Mouse (Mus musculus) neural tube, embryonic 14.5 days (tissue): ENCODE results near the gene Nudt15. TPM values are rescaled to one million over a fixed set of nuclear protein-coding genes. Genes with fewer than 3 reads are reported as not detected.
"Not testable (repeated sequence)": the region's sequence is repeated elsewhere in the genome, so short reads cannot be mapped to it uniquely, and the experiment has no call there.

Experiments used
- ATAC-seq: fragments of 200-750 bp; cut with Nextera tagmentation; 2 replicates; pipeline ENCODE4 v1.8.0; 2017; ENCODE audit warnings: low read depth, mild to moderate bottlenecking, moderate TSS enrichment, moderate library complexity
- H3K27ac ChIP-seq: fragments of 300-500 bp; sonication (generic); 2 replicates; pipeline ENCODE4 v1.5.1; 2014; ENCODE audit warnings: low read depth, mild to moderate bottlenecking, control low read depth, low read length, moderate library complexity, mixed read lengths
- H3K27me3 ChIP-seq: fragments of 300-500 bp; sonication (generic); 2 replicates; pipeline ENCODE4 v1.6.1; 2014; ENCODE audit warnings: low read length; ENCODE audit not compliant: control insufficient read depth, insufficient read depth
- H3K36me3 ChIP-seq: fragments of 300-500 bp; sonication (generic); 2 replicates; pipeline ENCODE4 v1.6.1; 2014; ENCODE audit warnings: low read length, mixed read lengths; ENCODE audit not compliant: control insufficient read depth, insufficient read depth
- H3K4me1 ChIP-seq: fragments of 300-500 bp; sonication (generic); 2 replicates; pipeline ENCODE4 v1.6.1; 2014; ENCODE audit warnings: low read length; ENCODE audit not compliant: control insufficient read depth, insufficient read depth
- H3K4me2 ChIP-seq: fragments of 300-500 bp; sonication (generic); 2 replicates; pipeline ENCODE4 v1.6.1; 2014; ENCODE audit warnings: mild to moderate bottlenecking, low read depth, low read length, control low read depth
- H3K4me3 ChIP-seq: fragments of 300-500 bp; sonication (generic); 2 replicates; pipeline ENCODE4 v1.5.1; 2014; ENCODE audit warnings: low read depth, low read length, control low read depth, mixed read lengths
- H3K9ac ChIP-seq: fragments of 300-500 bp; sonication (generic); replicated peaks from 2 replicates; pipeline ENCODE4 v1.6.1; 2014; ENCODE audit warnings: low read depth, mild to moderate bottlenecking, control low read depth, low read length, mixed read lengths
- H3K9me3 ChIP-seq: fragments of 300-500 bp; sonication (generic); 2 replicates; pipeline ENCODE4 v1.6.1; 2016; ENCODE audit warnings: low read length; ENCODE audit not compliant: control insufficient read depth
- WGBS: fragments of 180-500 bp; shearing (Covaris S2); extraction: QIAGEN DNeasy Blood & Tissue Kit; methylation state at CpG from one replicate; pipeline ENCODE4 v1.1.7; 2014; 5-methylcytosine and 5-hydroxymethylcytosine counted together
- polyA plus RNA-seq: library from polyadenylated mRNA; unstranded; fragments of >200 nt; fragmentation: Nextera tagmentation; extraction: Ambion mirVana; gene quantifications from 2 replicates; pipeline ENCODE4 v1.2.1, GENCODE M21; 2014

Nudt15 gene
- polyA plus RNA-seq, 1 experiment from 2014 or later = 10.5 TPM

DNA sequence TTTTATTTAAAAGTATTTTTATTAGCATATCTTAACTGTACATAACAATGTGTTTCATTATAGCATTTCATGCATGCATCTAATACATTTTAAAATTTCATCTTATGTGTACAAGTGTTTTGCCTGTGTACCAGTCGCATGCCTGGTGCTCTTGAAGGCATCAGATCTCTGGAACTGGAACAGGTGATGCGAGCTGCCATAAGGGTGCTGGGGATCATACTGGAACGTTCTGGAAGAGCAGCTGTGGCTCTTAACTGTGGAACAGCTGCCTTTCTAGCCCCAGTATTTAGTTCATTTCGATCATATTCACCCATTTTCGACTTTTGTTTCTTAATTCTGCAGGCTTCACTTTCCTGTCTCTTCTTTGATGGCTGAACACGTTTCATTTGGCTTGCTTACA lies 3.1 kb upstream of the Nudt15 start:
- Histone ChIP-seq H3K9me3 (no peaks in the 10 kb centered on the region), H3K4me1 (peaks cover 6% of the 10 kb centered on the region), H3K4me2 (no peak overlapping the region), H3K27me3 (no peaks in the 10 kb centered on the region), H3K9ac (no peak overlapping the region), H3K36me3 (no peaks in the 10 kb centered on the region), H3K27ac (no peak overlapping the region), H3K4me3 (no peak overlapping the region)
- WGBS = 83% methylated on average over 6 of the region's 6 CpGs
- ATAC-seq = no peak

DNA sequence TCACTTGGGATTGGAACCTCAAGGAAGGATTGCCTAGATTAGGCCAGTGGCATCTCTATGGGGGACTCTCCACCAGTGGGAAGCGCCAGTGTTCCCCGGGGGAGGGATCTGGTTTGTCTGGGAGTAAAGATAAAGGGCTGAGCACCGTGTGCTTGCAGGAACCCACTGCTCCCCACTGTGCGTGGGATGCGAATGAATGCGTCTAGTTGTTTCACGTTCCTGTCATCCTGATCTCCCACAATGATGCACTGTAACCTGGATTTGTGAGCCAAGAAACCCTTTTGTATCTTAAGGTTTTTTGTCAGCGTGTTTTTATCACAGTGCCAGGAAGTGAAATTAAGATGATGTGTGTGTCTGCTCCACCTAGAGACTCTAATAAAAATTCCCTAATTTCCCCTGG lies 2.7 kb upstream of the Nudt15 start:
- no peak overlapping the region for H3K4me2 ChIP-seq
- no peaks in the 10 kb centered on the region for H3K9me3 ChIP-seq
- 42% methylated on average over 8 of the region's 8 CpGs for WGBS
- no peak overlapping the region for H3K27ac ChIP-seq
- no peak overlapping the region for H3K9ac ChIP-seq
- H3K27me3 ChIP-seq = no peaks in the 10 kb centered on the region
- no peak for ATAC-seq
- no peak overlapping the region for H3K4me3 ChIP-seq
- no peaks in the 10 kb centered on the region for H3K36me3 ChIP-seq
- H3K4me1 ChIP-seq = peaks cover 6% of the 10 kb centered on the region

DNA sequence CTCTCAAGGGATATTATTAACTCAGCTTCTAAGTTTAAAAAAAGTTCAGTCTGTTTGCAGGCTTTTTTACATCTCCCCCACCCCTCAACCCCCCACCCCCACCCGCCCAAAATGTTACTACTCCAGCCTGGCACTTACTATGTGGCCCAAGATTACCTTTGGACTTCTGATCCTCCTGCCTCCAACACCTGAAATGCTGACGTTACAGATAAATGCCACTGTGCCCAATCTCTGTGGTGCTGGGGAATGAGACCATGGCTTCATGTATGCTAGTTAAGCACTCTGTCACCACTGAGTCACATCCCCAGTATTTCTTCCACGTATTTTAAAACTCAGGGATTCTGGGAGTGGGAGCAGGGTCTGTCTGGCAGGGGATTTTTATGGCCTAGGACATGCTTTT lies 2.2 kb upstream of the Nudt15 start:
- Histone ChIP-seq H3K9ac (no peak overlapping the region), H3K9me3 (no peaks in the 10 kb centered on the region), H3K27me3 (no peaks in the 10 kb centered on the region), H3K27ac (no peak overlapping the region), H3K4me1 (peaks cover 6% of the 10 kb centered on the region), H3K36me3 (no peaks in the 10 kb centered on the region), H3K4me2 (no peak overlapping the region), H3K4me3 (no peak overlapping the region)
- WGBS = 56% methylated on average over 3 of the region's 3 CpGs
- ATAC-seq = no peak

DNA sequence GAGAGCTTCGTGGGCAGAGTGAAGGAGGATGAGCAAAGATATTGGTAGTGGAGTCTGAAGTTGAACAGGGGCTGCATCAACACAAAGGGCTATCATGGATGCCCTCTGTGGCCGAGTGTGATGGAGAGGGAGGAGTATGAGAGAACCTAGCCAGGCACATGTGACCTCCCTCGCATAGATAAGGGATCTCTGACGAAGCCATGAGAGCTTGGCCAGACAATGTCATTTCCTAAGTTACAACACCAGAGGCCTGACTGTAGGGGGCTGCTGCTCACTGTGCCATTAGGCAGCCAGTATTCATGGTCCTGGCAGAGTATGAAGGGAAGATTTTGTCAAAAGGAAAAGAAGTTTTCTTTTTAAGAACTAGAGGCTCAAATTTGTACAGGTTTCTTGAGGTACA lies 1.0 kb downstream of the Nudt15 start:
- ATAC-seq = no peak
- H3K27me3 ChIP-seq = no peaks in the 10 kb centered on the region
- H3K9me3 ChIP-seq = no peaks in the 10 kb centered on the region
- H3K9ac ChIP-seq = no peak overlapping the region
- no peaks in the 10 kb centered on the region for H3K36me3 ChIP-seq
- no peak overlapping the region for H3K27ac ChIP-seq
- no peak overlapping the region for H3K4me2 ChIP-seq
- 79% methylated on average over 4 of the region's 4 CpGs for WGBS
- no peaks in the 10 kb centered on the region for H3K4me1 ChIP-seq
- H3K4me3 ChIP-seq = no peak overlapping the region

DNA sequence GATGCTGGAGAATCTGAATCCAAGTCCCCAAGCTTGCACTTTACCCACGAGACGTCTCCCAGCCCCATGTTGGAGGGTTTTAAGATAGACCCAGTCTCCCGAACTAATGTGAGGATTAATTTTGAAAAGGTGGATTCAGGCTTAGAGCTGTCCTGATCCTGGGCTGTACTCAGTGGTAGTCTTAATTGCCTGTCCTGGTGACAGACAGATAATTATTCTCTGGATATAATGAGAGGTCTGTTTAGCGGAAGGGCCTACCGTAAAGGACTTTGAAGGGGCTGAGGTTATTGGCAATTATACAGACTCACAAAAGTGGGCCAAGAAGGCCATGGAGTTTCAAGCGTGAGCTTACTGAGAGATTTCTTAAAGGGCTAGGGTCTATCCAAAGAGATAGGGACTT lies 4.3 kb downstream of the Nudt15 start:
- H3K4me1 ChIP-seq = no peaks in the 10 kb centered on the region
- H3K36me3 ChIP-seq = no peaks in the 10 kb centered on the region
- no peak for ATAC-seq
- H3K27ac ChIP-seq = no peak overlapping the region
- WGBS = 65% methylated on average over 6 of the region's 6 CpGs
- H3K4me2 ChIP-seq = no peak overlapping the region
- no peak overlapping the region for H3K4me3 ChIP-seq
- no peaks in the 10 kb centered on the region for H3K27me3 ChIP-seq
- H3K9me3 ChIP-seq = no peaks in the 10 kb centered on the region
- no peak overlapping the region for H3K9ac ChIP-seq

DNA sequence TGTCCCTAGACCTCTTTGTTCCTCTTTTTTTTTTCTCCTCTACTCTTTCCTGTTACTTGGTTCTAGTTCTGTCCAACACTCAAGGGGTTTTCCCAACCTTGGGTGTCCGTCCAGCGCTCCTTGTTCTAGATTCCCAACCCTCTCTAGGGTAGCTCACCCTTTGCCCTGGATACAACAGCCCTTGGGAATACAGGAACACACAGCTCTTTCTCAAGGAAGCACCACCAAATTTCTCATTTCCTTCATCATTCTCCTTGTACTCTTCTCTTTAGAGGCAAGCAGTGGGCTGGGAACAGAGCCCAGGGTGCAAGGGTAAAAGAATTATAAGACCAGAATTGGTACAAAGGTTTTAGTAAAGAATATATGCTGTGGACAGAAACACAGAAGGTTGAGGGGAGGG lies 12.4 kb downstream of the Nudt15 start:
- Histone ChIP-seq H3K27ac (no peak overlapping the region), H3K4me2 (no peak overlapping the region), H3K36me3 (no peaks in the 10 kb centered on the region), H3K9ac (no peak overlapping the region), H3K9me3 (no peaks in the 10 kb centered on the region), H3K27me3 (no peaks in the 10 kb centered on the region), H3K4me3 (no peak overlapping the region), H3K4me1 (no peaks in the 10 kb centered on the region)
- no peak for ATAC-seq
- 85% methylated on average over 2 of the region's 2 CpGs for WGBS

DNA sequence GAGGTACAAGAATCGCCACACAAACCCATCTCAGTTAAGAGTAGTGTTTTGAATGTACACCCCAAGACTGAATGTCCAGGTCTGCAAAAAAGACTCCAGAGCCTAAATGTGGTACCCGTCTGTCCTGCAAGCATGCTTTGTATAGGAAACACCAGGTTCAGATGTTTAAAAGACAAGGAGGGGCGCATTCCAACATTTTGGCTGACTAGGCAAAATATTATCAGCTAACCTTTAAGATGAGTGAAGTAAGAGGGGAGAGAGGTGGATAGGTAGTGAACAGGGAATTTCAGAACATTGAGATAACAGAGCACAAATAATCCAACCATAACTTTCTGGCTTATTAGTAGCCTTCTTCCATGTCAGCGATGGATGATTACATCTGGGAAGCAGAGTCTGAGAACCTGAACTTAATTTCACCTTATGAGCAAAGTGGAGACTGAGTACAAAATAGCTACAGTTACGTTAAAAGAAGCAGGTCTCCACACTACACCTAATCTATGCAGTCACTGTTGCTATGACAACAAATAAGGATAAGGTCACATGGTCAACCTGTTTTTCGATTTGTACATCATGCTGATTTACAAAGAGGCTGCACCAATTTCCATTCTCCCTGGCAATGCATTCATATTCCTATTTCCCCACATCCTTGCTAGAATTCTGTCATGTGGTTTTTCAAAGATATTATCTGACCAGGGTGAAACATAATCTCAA lies 14.1 kb downstream of the Nudt15 start:
- no peak overlapping the region for H3K9ac ChIP-seq
- no peaks in the 10 kb centered on the region for H3K4me1 ChIP-seq
- H3K27me3 ChIP-seq = no peaks in the 10 kb centered on the region
- no peak overlapping the region for H3K27ac ChIP-seq
- H3K4me2 ChIP-seq = no peak overlapping the region
- no peak for ATAC-seq
- no peaks in the 10 kb centered on the region for H3K36me3 ChIP-seq
- no peaks in the 10 kb centered on the region for H3K9me3 ChIP-seq
- WGBS = 75% methylated on average over 6 of the region's 6 CpGs
- H3K4me3 ChIP-seq = no peak overlapping the region

DNA sequence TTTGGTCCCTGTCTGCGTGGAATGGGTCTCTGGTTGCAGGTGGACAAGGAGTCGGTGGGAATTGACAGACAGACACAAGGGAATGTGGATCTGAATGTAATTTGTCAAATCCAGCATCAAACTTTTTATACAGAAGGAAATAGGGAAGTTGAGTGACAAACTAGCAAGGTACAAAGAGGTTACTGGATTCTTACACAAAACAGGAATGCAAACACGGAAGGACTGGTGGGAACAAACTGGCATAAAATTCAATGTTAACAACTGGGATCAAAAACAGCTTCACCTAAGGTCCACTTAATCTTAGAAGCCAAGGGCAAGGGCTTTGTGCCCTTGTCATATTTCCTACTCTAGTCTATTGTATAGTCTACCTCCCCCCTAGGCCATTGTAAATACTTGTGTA lies 19.4 kb downstream of the Nudt15 start:
- not testable (repeated sequence) for H3K9ac ChIP-seq, ATAC-seq, H3K4me2 ChIP-seq, H3K4me3 ChIP-seq, H3K27ac ChIP-seq, H3K27me3 ChIP-seq, H3K9me3 ChIP-seq, H3K4me1 ChIP-seq, H3K36me3 ChIP-seq
- WGBS = 91% methylated on average over 3 of the region's 3 CpGs

DNA sequence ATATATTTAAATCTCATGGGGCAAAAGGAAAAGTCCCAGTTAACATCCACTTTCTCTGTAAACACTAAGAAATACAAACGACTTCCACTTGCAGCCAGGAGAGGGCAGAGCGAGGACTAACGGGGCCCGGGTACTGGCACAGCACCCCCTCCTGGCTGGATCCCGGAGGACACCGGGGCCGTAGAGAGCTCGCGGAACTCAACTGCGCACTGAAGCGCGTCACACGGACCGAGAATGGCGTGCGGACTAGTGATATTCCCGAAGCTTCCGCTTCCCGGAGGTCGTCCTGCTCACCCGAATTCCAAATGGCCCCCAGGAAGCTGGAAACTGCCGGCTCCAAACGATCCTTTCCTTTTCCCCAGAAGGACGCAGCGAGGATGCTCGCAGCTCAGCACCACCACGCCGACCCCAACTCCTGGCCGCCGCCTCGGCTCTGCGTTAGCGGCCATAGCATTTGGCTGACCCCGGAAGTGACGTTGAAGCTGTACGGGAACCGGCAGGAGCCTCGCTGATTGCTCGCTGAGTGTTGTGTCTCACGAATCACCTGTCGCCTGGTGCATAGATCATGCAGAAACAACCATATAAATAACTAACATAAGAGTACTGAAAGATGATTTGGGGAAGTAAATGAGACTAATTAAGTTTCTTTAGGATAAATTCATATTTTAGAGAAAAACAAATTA lies 23.1 kb downstream of the Nudt15 start, which contains the start of gene Sucla2:
Sucla2 (plus strand) TSS at position 554 of the 683 bp plus-strand sequence.
- Histone ChIP-seq H3K4me1 (no peaks in the 10 kb centered on the region), H3K4me3 (peak within 1 kb of the TSS; percentile 47), H3K9ac (peak within 1 kb of the TSS; percentile 44; the same call in 1 of the 2 replicates), H3K27me3 (no peaks in the 10 kb centered on the region), H3K4me2 (peak within 1 kb of the TSS; percentile 30; the same call in 1 of the 2 replicates), H3K9me3 (no peaks in the 10 kb centered on the region), H3K27ac (peak within 1 kb of the TSS; percentile 95), H3K36me3 (no peaks in the 10 kb centered on the region)
- ATAC-seq = peak; percentile 100
- 0% methylated on average over 37 of the region's 41 CpGs for WGBS
